Comparison of ENCODE assay signal across 8 mouse cellular contexts in genomic region chr1:172127487-172127886, GRCm38 (mm10). TPM values are rescaled to one million over a fixed set of nuclear protein-coding genes. Genes with fewer than 3 reads are reported as not detected.
A peak's percentile ranks its signal among the peaks of the same experiment; 100 is the strongest.
DNase-seq lines count a peak whose midpoint lies in the region; ATAC-seq and TF ChIP-seq lines count a peak whose summit lies in the region.

No protein-coding gene starts in this region.

- ATAC-seq in heart, postnatal 0 days (ENCODE audit: insufficient read depth, low read depth) = no peak
- ATAC-seq in liver, embryonic 12.5 days = no peak

- no peak for TF ChIP-seq EP300 in heart, postnatal 0 days (IDR thresholded peaks at IDR 0.05; ENCODE audit: low read depth)

- peak overlapping the region; percentile 90 for H3K4me2 ChIP-seq in heart, postnatal 0 days (ENCODE audit: low read depth, low read length)
- H3K4me2 ChIP-seq in liver, embryonic 12.5 days = peak overlapping the region; percentile 81

- no peaks in the 10 kb centered on the region; the same call in 1 of the 2 replicates for H3K4me1 ChIP-seq in cerebellum, adult 2 months (ENCODE audit: control insufficient read depth, insufficient read depth, low read length)
- H3K4me1 ChIP-seq in heart, postnatal 0 days (ENCODE audit: control insufficient read depth, insufficient read depth) = peaks cover 7% of the 10 kb centered on the region
- peaks cover 17% of the 10 kb centered on the region for H3K4me1 ChIP-seq in liver, embryonic 12.5 days

- peak overlapping the region; percentile 89 for H3K9ac ChIP-seq in heart, postnatal 0 days (replicated peaks; ENCODE audit: low read depth, low read length)
- H3K9ac ChIP-seq in liver, embryonic 12.5 days = peak overlapping the region; percentile 83

- H3K4me3 ChIP-seq in cerebellum, adult 2 months (replicated peaks; ENCODE audit: insufficient read depth, low read depth, low read length) = peak overlapping the region; percentile 98
- H3K4me3 ChIP-seq in heart, postnatal 0 days (ENCODE audit: low read depth, low read length) = peak overlapping the region; percentile 92
- H3K4me3 ChIP-seq in liver, embryonic 12.5 days = peak overlapping the region; percentile 78

- WGBS in cerebellum, adult 2 months = 23% methylated on average over 5 of the region's 5 CpGs
- WGBS in heart, postnatal 0 days = 30% methylated on average over 5 of the region's 5 CpGs
- WGBS in liver, embryonic 12.5 days (ENCODE audit: insufficient replicate concordance) = 50% methylated on average over 5 of the region's 5 CpGs

- H3K36me3 ChIP-seq in heart, postnatal 0 days (replicated peaks; ENCODE audit: control insufficient read depth, insufficient read depth, low read length) = peaks cover 54% of the 10 kb centered on the region
- H3K36me3 ChIP-seq in liver, embryonic 12.5 days = peaks cover 51% of the 10 kb centered on the region

- TF ChIP-seq POLR2A in cerebellum, adult 2 months (IDR thresholded peaks at IDR 0.05; ENCODE audit: borderline replicate concordance, insufficient read depth, low read length) = no peak

- no peak overlapping the region; the same call in 1 of the 2 replicates for H3K27ac ChIP-seq in cerebellum, adult 2 months (ENCODE audit: insufficient read depth, low read length)
- H3K27ac ChIP-seq in heart, postnatal 0 days (ENCODE audit: low read depth) = no peak overlapping the region
- H3K27ac ChIP-seq in liver, embryonic 12.5 days = peak overlapping the region; percentile 64

- H3K27me3 ChIP-seq in cerebellum, adult 2 months (ENCODE audit: control insufficient read depth, insufficient read depth, low read length) = no peaks in the 10 kb centered on the region
- H3K27me3 ChIP-seq in heart, postnatal 0 days (ENCODE audit: control insufficient read depth, insufficient read depth, low read length) = no peaks in the 10 kb centered on the region
- H3K27me3 ChIP-seq in liver, embryonic 12.5 days (replicated peaks) = no peaks in the 10 kb centered on the region

- TF ChIP-seq CTCF in cerebellum, adult 2 months (IDR thresholded peaks at IDR 0.05; ENCODE audit: borderline replicate concordance, insufficient read depth, low read depth, low read length) = no peak
- TF ChIP-seq CTCF in heart, postnatal 0 days (IDR thresholded peaks at IDR 0.05; ENCODE audit: low read depth) = no peak

- no peaks in the 10 kb centered on the region for H3K9me3 ChIP-seq in heart, postnatal 0 days (replicated peaks; ENCODE audit: control insufficient read depth, low read length)
- no peaks in the 10 kb centered on the region for H3K9me3 ChIP-seq in liver, embryonic 12.5 days (replicated peaks)

- no peak for DNase-seq in cerebellum, adult 2 months
- no peak for DNase-seq in cerebellum, adult 9-11 months
- peak; percentile 62 for DNase-seq in adrenal gland, postnatal 10 days
- no peak for DNase-seq in heart, postnatal 0 days (ENCODE audit: low spot score)
- DNase-seq in spleen, postnatal 10 days (ENCODE audit: low spot score in 2 of 2) = no peak
- DNase-seq in urinary bladder, postnatal 14 days (ENCODE audit: low spot score) = no peak
- no peak for DNase-seq in gastrocnemius, adult 18-20 months (ENCODE audit: low spot score)

RNA-seq across cellular contexts. Expression of gene Pex19, which starts 0.9 kb away (rescaled TPM):
- polyA plus RNA-seq in cerebellum, adult 2 months (2012; rRNA removed) = 107 and 108 TPM in 2 replicates
- total RNA-seq in adrenal gland, postnatal 10 days (2021) = 100 to 1,000 TPM; 154 to 172 TPM
- total RNA-seq in heart, postnatal 0 days (2014; rRNA removed; ENCODE audit: low replicate concordance) = 157 and 250 TPM in 2 replicates
- polyA plus RNA-seq in heart, postnatal 0 days (2015; fragmentation: Nextera tagmentation; extraction: Ambion mirVana) = 155 and 161 TPM in 2 replicates
- polyA plus RNA-seq in liver, embryonic 12.5 days (2016; fragmentation: Nextera tagmentation; extraction: Ambion mirVana) = 55.0 and 56.8 TPM in 2 replicates
- 10 to 100 TPM; 74.8 to 76.0 TPM for total RNA-seq in gastrocnemius, adult 18-20 months (2021)

RNA-seq across cellular contexts. Expression of gene Dcaf8, which starts 20.4 kb away (rescaled TPM):
- polyA plus RNA-seq in cerebellum, adult 2 months (2012; rRNA removed) = 118 and 121 TPM in 2 replicates
- 100 to 1,000 TPM; 114 to 153 TPM for total RNA-seq in adrenal gland, postnatal 10 days (2021)
- 119 and 129 TPM in 2 replicates for total RNA-seq in heart, postnatal 0 days (2014; rRNA removed; ENCODE audit: low replicate concordance)
- polyA plus RNA-seq in heart, postnatal 0 days (2015; fragmentation: Nextera tagmentation; extraction: Ambion mirVana) = 116 and 119 TPM in 2 replicates
- polyA plus RNA-seq in liver, embryonic 12.5 days (2016; fragmentation: Nextera tagmentation; extraction: Ambion mirVana) = 77.8 and 82.3 TPM in 2 replicates
- total RNA-seq in gastrocnemius, adult 18-20 months (2021) = 100 to 1,000 TPM; 192 to 193 TPM

RNA-seq across cellular contexts. Expression of gene Ncstn, which starts 44.9 kb away (rescaled TPM):
- polyA plus RNA-seq in cerebellum, adult 2 months (2012; rRNA removed) = 84.3 and 89.3 TPM in 2 replicates
- 10 to 100 TPM; 81.0 to 93.0 TPM for total RNA-seq in adrenal gland, postnatal 10 days (2021)
- total RNA-seq in heart, postnatal 0 days (2014; rRNA removed; ENCODE audit: low replicate concordance) = 53.4 and 87.3 TPM in 2 replicates
- polyA plus RNA-seq in heart, postnatal 0 days (2015; fragmentation: Nextera tagmentation; extraction: Ambion mirVana) = 63.9 and 68.1 TPM in 2 replicates
- polyA plus RNA-seq in liver, embryonic 12.5 days (2016; fragmentation: Nextera tagmentation; extraction: Ambion mirVana) = 45.6 and 47.8 TPM in 2 replicates
- 10 to 100 TPM; 24.7 to 24.8 TPM for total RNA-seq in gastrocnemius, adult 18-20 months (2021)

RNA-seq across cellular contexts. Expression of gene Copa, which starts 45.2 kb away (rescaled TPM):
- polyA plus RNA-seq in cerebellum, adult 2 months (2012; rRNA removed) = 125 and 131 TPM in 2 replicates
- 100 to 1,000 TPM; 150 to 151 TPM for total RNA-seq in adrenal gland, postnatal 10 days (2021)
- 148 and 174 TPM in 2 replicates for total RNA-seq in heart, postnatal 0 days (2014; rRNA removed; ENCODE audit: low replicate concordance)
- 101 and 102 TPM in 2 replicates for polyA plus RNA-seq in heart, postnatal 0 days (2015; fragmentation: Nextera tagmentation; extraction: Ambion mirVana)
- polyA plus RNA-seq in liver, embryonic 12.5 days (2016; fragmentation: Nextera tagmentation; extraction: Ambion mirVana) = 92.8 and 96.5 TPM in 2 replicates
- 10 to 100 TPM; 85.8 to 86.6 TPM for total RNA-seq in gastrocnemius, adult 18-20 months (2021)
